Mouse (Mus musculus) lung, postnatal 36 days (tissue): ENCODE measurements around the gene Igf2r.

Experiments used
- DNase-seq: peaks from one replicate; pipeline ENCODE4 v3.0.0; 2022; ENCODE audit warnings: mixed read lengths

Gene Igf2r

DNA sequence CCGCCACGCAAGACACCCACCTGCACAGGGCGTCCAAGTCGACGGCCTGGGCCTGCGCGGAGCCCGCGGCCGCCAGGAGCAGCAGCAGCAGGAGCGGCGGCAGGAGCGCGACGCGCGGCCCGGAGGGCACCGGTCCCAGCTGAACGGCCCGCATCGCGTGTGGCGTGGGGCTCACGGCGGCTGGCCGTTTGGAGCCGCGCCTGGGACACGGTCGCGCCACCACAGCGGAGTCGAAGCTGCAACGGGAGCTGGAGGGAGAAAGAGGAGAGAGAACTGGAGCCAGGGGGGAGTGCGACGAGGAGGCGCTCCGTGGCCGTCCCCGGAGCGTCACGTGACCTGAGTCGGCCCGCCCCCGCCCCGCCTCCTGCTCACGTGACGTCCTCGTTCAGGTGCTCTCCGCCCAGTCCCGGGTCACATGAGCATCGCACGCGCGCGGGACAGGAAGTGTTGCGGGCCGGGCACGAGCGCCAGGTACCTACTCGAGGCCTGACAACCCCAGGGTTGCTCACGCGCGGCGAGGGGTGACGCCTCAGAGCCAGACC, at the start of gene Igf2r:
TSS of gene Igf2r (minus strand) at position 285 of the 542 bp plus-strand sequence.
- peak; percentile 80 for DNase-seq

DNA sequence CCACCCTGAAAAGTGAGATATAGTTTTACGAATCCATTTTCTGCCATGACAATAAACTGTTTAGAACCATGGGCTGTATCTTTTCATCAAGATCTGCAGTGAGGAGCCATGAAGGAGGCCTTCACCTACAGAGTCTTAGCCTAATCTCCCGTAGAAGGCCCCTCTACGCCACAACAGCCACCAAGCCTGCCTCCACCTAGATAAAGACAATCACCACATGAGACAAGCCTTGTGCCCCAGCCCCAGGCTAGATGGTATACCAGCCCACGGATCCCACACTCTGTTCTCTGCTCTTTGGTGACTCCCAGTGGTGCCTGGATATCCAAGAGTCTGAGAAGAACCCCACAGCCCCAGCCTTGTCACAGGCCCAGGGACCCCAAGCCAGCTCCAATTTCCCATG, 46.4 kb upstream of the Igf2r start:
- DNase-seq = no peak

DNA sequence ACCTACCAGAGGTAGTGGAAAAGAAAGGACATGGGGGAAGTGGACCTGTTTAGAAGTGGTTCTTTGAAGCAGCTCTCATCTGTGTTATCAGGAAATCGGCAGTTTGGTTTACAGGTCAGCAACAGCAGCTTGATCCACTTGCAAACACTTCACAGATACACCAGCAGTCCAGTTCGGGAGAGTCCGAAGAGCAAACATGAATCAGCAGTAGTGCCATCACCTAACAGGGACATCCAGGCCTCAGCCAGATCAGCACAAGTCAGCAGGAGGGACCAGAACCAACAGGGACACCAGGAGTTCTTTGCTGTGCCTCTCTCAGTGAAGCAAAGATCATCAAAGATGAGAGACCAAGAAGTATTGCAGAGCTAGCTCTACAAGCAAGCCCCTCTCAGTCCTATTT, 45.0 kb upstream of the Igf2r start:
- no peak for DNase-seq

DNA sequence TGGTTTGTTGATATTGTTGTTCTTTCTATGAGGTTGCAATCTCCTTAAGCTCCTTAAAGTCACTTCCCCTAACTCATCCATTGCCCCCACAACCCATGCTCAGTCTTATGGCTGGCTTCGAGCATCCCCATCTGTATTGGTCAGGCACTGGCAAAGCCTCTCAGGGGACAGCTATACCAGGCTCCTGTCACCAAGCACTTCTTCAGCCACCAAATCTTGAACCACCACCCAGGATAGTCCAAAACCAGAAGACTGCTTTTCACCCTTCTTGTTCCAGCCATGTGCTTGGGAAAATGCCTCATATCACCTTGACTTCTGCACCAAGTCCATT, 41.5 kb upstream of the Igf2r start:
- DNase-seq = no peak

DNA sequence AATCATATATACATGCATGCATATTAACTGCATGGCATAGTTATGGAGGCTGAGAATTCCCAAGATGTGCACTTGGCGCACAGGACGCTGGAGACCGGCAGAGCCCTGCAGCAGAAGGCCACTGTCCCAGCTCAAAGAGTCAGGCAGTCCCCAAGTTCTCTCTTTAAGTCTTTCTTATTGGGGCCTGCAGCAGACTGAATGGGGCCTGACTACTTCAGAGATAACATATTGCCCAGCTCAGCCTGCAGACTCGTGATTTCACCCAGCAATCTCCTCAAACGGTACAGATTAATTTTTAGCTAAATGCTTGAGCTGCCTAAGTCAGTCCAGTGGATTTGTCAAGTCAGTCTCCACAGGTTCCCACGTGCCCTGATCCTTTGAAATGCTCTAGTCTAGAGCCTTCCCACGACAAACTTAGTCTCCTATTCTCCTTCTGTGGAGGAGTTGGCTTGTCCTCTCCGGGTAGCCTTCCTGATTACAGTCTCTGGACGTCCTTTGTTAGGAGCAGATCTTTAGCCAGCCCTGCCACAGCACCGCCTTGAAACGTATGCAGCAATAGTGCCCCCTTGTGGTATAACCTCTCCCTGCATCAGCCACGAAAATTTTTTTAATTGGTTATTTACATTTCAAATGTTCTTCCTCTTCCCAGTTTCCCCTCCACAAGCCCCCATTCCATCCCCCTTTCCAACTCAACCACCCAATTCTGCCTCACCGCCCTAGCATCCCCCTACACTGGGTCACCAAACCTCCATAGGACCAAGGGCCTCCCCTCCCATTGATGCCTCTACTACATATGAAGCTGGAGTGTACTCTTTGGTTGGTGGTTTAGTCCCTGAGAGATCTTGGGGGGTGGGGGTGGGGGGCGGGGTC, 40.9 kb upstream of the Igf2r start:
- peak; percentile 90 for DNase-seq

- no peak for DNase-seq
Measured at GRCm38 (mm10) chr17:12808851-12809250, 39.4 kb upstream of the Igf2r start.

DNA sequence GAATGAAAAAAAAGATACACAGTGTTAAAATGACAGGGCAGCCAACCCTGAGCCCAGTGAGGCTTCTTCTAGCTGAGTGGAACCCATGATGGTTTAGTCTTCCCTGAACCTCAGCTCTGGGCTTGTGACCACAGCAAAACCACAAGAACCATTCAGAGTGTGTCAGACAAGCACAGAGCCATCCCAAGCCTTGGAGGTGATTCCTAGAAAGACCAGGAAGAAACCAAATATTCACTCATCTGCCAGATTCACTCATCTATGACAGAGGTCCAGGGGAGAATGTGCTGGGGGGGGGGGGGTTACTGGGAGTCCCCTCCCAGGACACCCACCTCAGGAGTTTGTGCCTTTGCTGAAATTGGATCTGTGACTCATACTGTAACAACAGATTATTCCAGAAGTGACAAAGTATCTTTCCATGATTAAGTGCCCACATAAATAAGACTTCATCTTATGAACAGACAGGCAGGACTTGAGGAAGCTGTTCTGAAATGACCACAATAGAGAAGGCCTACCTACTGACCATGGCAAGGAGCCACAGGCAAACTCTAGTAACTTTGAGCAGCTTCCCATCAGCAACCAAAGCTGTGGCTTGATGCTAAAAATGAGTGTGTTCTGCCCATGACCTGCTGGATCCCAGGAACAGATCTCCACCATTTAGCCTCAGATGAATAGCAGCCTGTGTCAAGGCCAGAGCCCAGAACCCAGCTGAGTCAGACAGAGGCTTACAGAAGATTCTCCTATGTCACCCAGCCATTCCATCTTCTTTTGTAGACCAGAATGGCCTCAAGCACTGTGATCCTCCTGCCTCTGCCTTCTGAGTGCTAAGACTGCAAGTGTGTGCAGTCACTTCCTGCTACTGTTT, 35.4 kb upstream of the Igf2r start:
- no peak for DNase-seq

DNA sequence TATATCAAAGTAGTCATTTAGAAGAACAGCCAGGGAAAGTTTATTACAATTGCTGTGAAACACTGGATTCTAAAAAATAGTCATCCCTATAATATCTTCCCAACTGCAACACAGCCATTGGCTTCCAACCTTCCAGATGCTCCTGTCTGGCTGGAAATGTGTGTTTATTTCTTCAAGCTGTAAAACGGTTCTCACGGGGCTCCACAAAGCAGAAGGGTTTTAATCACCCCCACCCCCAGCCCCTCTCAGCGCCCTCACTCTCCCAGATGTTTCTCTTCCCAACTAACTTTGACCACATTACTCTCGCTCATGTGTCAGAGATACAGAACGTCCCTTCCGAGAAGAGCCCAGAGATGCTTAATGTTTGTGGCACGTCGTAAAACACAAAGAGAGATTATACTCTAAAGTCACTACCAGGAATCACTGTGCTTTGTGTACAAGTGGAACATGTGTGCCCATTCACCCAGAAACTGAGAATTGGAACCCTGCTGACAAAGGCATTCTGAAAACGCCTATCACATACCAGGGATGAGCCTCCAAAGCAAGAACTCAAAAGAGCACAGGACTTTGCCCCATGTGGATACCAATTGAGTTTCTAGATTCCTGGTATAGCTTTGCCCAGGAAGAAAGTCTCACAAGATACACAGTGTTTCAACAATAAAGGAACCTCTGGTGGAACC, 32.5 kb upstream of the Igf2r start:
- no peak for DNase-seq

DNA sequence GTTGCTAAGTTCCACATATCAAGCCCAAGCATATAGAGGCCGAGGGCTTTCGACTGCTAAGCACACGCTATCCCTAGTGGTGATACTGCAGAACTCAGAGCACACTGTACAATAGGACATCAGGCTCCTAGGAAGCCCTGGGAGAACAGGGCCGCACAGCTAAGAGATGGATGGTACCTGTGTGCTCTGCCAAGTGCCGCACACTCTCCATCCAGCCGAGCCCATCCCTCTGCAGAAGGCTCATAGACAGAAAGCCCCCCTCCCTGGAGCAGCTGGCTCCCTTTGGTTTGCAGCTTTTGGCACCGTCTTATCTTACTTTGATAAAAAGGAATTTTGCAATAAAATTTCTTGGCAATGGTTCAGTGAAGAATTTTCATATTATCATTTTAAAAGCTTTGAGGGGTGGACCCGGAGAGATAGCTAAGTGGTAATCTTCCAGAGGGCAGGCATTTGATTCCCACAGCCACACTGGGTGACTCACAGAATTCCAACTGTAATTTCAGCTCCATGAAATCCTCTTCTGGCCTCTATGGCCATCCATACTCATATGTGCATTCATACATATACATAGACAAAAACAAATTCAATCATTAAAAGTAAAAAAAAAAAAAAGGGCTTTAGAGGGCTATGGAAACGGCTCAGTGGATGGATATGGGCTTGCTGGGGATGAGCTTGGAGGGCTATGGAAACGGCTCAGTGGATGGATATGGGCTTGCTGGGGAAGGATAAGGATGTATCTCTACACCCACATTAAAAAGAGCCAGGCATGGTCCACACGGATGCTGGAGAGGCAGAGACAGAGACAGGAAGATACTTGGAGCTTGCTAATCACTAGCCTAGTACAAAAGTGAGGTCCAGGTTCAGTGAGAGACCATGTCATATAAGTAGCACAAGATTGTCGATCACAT, 30.2 kb upstream of the Igf2r start:
- DNase-seq = no peak

GRCm38 (mm10) chr17:12798571-12798970, 29.1 kb upstream of the Igf2r start:
- no peak for DNase-seq

GRCm38 (mm10) chr17:12797427-12798029, 28.1 kb upstream of the Igf2r start:
- no peak for DNase-seq

DNA sequence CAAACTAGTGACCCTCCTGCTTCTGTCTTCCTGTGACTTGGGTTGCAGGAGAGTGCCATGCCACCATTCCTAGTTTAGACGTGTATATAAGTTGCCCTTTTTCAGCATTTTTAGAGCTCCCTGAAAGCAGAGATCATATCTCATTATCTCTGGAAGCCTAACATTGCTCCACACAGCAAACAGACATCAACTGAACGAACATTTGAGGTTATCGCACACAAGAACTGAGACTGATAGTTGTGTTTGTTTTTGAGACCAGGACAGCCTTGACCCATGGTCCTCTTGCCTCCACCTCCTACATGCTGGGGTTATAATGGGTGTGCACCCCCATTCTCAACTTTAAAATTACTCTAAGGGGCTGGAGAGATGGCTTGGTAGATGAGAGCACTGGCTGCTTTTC, 27.2 kb upstream of the Igf2r start:
- no peak for DNase-seq

DNA sequence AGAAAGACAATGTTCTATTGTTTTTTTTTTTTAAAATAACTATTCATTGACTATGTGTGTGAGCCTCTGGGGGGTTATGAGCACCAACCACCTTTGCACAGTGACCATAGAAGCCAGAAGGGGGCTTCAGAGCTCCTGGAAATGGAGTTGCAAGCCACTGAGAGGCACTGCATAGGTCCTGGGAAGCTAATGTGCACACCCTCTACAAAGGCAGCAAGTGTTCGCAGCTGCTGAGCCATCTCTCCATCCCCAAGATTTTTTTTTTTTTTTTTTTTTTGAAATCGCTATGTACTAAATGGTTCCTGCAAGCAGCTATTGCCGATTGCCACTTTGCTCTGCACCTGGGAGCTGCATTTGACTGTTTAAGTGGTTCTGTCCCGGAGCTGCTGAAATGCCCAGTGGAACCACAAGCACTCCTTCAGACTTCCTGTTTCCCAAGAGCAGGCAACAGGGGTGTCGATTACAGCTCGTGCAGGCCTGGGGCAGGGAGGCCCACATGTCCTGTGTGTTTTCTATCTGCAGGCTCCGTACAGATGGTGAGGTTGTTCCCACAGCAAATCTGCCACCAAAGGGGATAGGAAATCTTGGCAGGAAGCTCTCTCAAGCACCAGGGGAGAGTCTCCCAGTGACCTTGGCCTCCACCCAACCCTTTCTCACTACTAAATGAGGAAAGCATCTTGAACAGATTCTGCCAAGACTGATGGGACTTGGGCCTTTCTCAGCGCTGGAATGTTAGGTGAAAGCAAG, 24.4 kb upstream of the Igf2r start:
- peak; percentile 77 for DNase-seq

DNA sequence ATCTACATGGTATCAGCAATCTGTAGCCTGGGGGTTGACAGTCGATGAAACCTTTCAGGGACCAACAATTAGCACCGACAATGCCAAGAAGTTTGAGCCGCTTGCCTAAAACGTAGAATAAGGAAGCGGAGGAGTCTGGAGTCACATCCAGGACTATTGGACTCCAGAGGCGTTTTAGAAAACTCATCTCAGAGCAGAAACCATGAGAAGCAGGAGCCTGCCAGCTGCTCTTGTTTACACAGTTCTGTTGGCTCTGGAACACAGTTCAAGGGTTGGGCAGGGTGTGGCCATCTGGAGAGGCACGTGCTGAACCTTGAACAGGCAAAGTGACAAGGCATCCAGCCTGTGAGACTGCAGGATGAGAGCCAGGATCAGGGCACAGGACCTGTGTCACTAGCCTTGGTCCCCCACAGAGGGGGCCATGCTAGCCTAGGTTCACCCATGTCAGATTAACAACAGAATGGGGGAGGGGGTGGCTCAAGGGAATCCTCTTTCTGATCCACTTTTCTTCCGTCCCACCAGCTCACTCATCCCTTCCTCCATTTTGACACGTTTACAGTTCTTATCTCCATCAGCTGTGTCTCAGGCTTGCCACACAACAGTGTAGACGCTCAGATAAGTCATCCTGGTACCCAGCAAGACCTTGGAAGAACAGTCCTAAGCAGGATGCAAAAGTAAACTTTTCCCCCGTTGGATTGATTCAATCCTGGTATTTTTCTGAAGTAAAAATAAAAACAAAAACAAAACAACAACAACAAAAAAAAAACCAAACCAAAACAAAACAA, 23.1 kb upstream of the Igf2r start:
- DNase-seq = peak; percentile 94

DNA sequence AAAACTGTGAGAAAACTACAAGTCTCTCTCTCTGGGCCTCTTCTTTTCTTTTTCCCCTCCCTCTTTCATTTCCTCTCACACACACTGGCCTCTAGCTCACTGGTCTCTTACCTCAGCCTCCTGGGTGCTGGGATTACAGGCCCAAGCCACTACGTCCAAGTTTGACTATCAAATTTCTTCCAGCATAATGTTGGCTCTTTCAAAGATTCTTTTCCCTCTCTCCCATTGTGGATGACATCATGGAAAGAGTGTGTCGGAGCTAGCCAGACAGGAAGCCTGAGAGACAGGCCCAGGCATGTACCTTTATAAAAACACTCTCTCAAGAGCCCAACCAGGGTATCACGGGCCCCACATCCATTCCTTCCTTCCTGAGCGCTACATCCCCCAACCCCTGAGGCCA, 22.0 kb upstream of the Igf2r start:
- peak; percentile 75 for DNase-seq

DNA sequence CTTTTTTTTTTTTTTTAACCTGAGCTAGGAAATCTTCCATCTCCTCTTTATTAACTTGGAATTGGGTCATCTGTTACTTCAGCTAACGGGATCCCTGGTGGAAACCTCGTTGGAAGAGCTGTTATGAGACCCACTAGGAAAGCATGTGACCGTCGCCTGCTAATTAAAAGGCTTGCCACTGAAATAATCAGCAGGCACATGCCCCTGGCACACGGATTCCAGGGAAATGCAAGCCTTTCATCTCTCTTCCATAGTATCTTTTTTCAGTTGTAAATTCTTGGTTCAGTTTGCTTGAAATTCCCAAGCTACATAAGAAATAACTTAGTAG, 21.6 kb upstream of the Igf2r start:
- no peak for DNase-seq

DNA sequence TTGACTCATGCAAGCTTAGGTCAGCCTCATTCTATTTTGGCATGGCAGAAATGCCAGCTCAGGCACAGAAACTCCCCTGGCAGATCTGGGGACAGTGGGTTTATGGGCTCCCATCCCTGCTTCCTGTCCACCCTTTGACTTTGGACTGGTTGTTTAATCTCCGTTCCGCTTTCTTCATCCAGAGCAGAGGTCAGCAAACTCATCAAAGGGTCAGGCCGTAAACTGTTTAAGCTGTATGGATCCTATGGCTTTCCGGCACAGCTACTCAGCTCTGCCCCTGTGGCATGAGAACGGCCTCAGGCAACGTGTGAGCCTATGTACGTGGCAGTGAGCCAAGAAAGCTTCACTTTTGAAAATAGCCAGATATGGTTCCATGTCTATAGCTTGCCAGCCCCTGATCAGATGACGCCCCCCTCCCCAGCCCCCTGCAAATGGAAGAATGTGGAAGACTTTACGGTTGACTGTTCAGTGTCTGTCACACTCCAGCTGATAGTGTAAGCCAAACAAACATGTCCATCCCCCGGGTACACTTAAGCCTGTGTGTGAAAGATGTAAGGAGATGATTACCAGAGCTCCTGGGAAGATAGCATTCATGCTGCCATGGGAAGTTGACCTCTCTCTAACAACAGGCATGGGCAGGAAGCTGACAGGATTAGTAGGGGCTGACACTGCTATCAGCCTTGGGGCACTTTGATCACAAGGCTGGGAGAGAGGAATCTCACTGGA, 21.1 kb upstream of the Igf2r start:
- peak; percentile 28 for DNase-seq

DNA sequence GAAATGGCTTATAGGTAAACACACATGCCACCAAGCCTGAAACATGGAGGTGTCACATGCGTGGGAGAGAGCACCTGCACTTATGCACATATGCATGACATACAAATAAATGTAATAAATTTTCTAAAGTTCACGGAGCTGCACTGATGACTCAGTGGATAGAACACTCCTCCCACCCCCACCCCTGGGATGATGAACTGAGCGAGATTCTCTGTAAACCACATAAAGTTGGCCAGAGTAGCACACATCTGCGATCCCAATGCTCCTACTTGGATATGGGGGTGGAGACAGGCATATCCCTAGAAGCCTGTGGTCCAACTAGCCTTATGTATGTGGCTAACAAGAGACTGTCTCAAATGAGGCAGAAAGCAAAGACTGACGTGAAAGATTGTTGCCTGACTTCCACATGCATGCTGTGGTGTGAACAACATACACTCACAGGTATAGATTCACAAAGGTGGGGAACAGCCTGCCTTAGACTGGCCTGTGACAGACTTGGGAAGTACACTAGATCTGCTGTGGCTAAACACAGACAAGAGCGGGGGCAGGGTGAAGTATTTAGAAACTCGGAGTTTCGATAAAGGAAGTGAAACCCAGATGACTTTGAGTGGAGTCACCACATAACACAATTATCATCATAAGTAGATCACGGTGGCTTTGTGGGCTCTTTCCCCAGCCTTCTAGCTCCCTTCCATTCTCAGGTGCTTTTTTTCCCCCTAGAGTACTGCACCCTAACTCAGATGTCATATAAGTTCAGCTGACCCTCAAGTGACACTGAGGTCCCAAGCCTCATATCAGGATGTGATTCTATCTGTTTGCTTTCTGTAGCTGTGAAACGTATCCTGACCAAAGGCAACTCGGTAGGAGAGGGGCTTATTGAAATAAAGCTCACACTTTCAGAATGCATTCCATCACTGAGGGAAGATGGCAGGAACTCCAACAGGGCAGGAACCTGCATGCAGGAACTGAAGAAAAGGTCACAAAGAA, 13.7 kb upstream of the Igf2r start:
- peak; percentile 74 for DNase-seq
